Mouse (Mus musculus): ENCODE measurements around the gene Nes. TPM values are rescaled to one million over a fixed set of nuclear protein-coding genes. Genes with fewer than 3 reads are reported as not detected.

Nes gene
- polyA plus RNA-seq, 1 experiment: 26.4 TPM

DNA sequence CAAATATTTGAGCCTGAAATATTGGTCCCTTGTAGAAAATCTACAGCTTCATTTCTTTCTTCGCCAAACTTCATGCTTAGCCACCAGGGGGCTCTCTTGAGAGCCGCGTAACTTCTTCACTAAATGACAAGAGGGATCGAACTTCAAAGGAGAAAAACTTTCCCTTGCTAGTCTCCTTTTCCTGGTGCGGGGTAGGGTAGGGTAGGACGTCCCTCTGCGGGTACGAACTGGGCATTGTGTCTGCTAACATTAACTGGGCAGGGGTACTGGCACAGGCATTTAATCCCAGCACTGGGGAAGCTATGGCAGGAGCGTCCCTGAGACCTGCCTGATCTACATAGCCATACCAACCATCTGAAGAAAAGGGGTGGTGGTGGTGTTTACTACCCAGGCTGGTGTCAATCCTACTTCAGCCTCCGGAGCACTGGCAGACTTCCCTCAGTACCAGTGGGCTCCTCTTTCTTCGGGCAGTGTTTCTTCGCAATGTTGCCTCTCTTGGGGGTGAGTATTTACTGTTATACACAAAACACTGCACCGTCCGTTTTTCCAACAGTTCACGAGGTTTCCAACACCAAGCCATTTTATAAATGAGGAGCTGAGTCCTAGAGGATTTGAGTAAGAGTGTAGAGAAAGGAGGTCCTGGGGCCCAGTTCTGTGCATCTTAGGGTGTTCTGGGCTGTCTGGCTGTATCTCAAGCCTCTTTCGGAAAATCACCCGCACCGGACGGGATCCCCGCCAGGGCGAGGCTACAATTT is 517 bp upstream of the Nes start:
- peak; percentile 57 for DNase-seq
- TF ChIP-seq CTCF (IDR thresholded peaks at IDR 0.05; ENCODE audit: insufficient read depth, low read length) (peak; percentile 36; the same call in 1 of the 2 replicates), POLR2A (IDR thresholded peaks at IDR 0.05; ENCODE audit: borderline replicate concordance, extremely low read depth, low read depth, low read length) (no peak)
- peak overlapping the region; percentile 54 for H3K4me3 ChIP-seq (replicated peaks; ENCODE audit: extremely low read depth, low read depth, low read length)
- H3K4me1 ChIP-seq (ENCODE audit: control insufficient read depth, insufficient read depth, low read length): peaks cover 9% of the 10 kb centered on the region
- WGBS: 2% methylated on average over 21 of the region's 21 CpGs

DNA sequence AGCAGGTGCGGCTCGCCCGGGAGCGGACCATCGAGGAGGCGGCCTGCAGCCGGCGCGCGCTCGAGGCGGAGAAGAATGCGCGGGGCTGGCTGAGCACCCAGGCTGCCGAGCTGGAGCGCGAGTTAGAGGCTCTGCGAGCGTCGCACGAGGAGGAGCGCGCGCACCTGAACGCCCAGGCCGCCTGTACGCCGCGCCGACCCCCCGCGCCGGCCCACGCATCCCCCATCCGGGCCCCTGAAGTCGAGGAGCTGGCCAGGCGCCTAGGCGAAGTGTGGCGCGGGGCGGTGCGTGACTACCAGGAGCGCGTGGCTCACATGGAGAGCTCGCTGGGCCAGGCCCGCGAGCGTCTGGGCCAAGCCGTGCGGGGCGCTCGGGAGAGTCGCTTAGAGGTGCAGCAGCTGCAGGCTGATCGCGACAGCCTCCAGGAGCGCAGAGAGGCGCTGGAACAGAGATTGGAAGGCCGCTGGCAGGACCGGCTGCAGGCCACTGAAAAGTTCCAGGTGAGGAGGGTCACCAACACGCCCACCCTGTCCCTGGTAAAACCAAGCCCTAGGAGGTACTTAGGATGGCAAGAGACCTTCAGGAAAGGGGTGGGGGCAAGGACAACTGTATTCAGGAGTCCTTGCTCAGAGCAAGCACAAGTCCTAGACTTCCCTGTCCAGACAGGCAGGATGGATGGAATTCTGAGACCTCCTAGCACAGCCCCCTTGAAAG is 768 bp downstream of the Nes start:
- TF ChIP-seq CTCF (IDR thresholded peaks at IDR 0.05; ENCODE audit: insufficient read depth, low read length): no peak
- TF ChIP-seq POLR2A (IDR thresholded peaks at IDR 0.05; ENCODE audit: borderline replicate concordance, extremely low read depth, low read depth, low read length): no peak
- DNase-seq: no peak
- 2% methylated on average over 57 of the region's 60 CpGs for WGBS

DNA sequence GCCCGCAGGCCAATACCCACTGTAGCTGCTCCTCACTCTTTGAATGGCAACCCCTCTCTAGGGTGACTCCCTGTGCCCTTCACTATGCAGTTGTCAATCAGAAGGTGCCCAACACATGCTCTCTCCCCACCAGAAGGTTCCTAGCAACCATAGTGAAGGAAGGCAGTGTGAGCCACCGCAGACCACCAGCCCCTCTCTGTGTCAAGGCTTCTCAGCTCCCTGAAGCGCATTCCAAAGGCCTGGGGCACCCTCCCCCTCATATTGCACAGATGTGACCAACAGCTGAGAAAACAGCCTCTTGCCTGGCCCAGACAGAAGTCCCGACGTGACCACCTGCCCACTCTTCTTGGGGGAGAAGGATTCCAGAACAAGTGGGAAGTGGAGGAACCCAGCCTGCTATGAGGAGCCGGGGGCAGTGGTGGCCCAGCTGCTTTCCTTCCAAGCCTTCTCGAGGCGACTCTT is 1.4 kb downstream of the Nes start:
- DNase-seq: no peak
- TF ChIP-seq POLR2A (IDR thresholded peaks at IDR 0.05; ENCODE audit: borderline replicate concordance, extremely low read depth, low read depth, low read length): 0 out of 2 replicates have a peak, but pooled peaks have one; percentile 12
- TF ChIP-seq CTCF (IDR thresholded peaks at IDR 0.05; ENCODE audit: insufficient read depth, low read length): no peak
- Histone ChIP-seq H3K4me3 (replicated peaks; ENCODE audit: extremely low read depth, low read depth, low read length) (peak overlapping the region; percentile 74), H3K4me1 (ENCODE audit: control insufficient read depth, insufficient read depth, low read length) (peaks cover 9% of the 10 kb centered on the region)
- 29% methylated on average over 8 of the region's 8 CpGs for WGBS

More for the DNA sequence above, 768 bp downstream of the Nes start:
- Histone ChIP-seq H3K4me1 (ENCODE audit: control insufficient read depth, insufficient read depth, low read length) (peaks cover 9% of the 10 kb centered on the region), H3K4me3 (replicated peaks; ENCODE audit: extremely low read depth, low read depth, low read length) (peak overlapping the region; percentile 74)

DNA sequence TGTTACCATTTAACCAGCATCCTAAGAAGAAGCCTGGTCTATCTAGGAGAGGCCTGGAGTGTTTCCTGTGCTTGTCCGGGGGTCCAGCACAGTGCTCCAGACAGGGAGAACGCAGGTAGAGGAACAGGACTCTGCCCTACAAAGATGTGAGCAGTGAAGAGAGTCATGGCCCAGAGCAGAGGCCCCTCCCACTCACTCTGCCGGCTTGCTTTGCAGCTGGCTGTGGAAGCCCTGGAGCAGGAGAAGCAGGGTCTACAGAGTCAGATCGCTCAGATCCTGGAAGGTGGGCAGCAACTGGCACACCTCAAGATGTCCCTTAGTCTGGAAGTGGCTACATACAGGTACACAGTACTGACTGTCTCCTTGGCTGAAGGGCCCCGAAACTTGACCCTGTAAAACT is 1.9 kb downstream of the Nes start:
- no peak for DNase-seq
- Histone ChIP-seq H3K4me1 (ENCODE audit: control insufficient read depth, insufficient read depth, low read length) (peaks cover 9% of the 10 kb centered on the region), H3K4me3 (replicated peaks; ENCODE audit: extremely low read depth, low read depth, low read length) (peak overlapping the region; percentile 74)
- 35% methylated on average over 5 of the region's 5 CpGs for WGBS
- TF ChIP-seq POLR2A (IDR thresholded peaks at IDR 0.05; ENCODE audit: borderline replicate concordance, extremely low read depth, low read depth, low read length) (no peak), CTCF (IDR thresholded peaks at IDR 0.05; ENCODE audit: insufficient read depth, low read length) (no peak)

DNA sequence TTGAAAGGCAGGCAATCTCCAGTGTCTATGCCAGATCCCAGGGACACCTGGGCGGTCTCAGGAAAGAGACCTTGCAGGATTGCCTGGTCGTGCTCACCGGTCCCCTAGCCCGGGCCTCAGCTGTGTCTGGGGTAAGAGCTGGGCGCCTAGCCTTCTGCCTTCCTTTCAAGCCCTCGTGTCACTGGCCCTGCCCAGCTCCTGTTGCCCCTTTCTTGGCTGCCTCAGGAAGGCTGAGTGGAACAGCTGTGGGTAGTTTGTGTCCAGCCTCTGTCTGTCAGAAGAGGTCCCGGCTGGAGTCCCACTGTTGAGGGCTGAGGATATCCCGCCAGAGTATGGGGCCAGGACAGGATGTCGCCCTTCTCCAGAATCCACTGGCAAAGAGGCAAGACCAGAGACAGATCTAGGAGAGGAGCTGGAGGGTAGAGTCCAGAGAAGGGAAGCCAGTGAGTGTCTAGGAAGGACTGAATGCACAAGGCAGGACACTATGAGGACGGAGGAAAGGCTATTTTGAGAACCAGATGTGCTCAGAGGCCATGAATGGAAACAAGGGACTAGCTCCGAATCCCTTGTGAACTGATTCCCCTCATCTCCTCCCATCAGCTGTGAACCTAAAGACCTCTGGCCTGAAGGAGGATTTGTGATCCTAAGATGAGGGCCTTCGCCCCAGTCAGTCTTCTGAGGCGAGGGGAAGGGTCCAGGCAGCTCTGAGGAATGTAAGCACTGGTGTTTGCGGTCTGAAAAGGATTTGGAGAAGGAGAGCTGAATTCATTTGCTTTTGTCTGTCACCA is 2.9 kb downstream of the Nes start:
- peak overlapping the region; percentile 74 for H3K4me3 ChIP-seq (replicated peaks; ENCODE audit: extremely low read depth, low read depth, low read length)
- 51% methylated on average over 14 of the region's 14 CpGs for WGBS
- H3K4me1 ChIP-seq (ENCODE audit: control insufficient read depth, insufficient read depth, low read length): peaks cover 9% of the 10 kb centered on the region
- TF ChIP-seq POLR2A (IDR thresholded peaks at IDR 0.05; ENCODE audit: borderline replicate concordance, extremely low read depth, low read depth, low read length) (no peak), CTCF (IDR thresholded peaks at IDR 0.05; ENCODE audit: insufficient read depth, low read length) (no peak)
- no peak for DNase-seq

DNA sequence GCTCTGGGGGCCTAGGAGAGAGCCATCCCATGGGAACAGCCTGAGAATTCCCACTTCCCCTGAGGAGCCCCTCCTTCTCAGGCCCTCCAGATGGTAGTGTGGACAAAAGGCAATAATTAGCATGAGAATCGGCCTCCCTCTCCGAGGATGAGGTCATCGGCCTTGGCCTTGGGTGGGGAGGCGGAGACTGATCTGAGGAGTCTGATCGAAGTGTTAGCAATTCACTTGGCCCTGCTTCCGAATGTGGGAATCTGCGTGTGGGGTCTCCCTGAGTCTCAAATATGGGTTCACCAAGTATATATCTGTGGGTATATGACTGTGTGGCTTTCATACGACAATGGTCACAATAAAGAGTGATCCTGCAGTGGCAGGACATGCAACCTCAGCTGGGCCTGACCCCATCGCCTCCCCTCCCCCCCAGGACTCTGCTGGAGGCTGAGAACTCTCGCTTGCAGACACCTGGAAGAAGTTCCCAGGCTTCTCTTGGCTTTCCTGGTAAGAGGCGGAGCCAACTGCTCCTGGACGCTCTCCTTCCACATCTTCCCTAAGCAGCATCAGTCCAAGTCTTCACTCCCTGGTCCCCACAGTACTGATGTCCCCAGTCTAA is 3.6 kb downstream of the Nes start:
- no peak overlapping the region for H3K4me3 ChIP-seq (replicated peaks; ENCODE audit: extremely low read depth, low read depth, low read length)

DNA sequence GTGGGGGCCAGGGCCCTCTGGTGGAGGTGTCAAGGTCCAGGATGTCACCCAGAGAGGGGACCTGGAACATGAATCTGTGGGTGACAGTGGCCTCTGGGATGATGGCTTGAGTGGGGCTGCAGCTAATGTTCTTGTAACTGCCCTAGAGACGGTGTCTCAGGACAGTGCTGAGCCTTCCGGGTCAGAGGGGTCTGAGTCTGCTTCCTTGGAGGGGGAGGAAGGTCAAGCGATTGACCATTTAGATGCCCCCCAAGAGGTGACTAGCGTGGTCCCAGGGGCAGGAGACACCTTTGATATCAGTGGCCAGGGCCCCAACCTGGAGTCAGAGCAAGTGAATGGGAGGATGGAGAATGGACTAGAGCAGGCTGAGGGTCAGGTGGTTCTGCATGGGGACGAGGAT is 8.6 kb downstream of the Nes start:
- 85% methylated on average over 5 of the region's 5 CpGs for WGBS
- Histone ChIP-seq H3K4me1 (ENCODE audit: control insufficient read depth, insufficient read depth, low read length) (peaks cover 24% of the 10 kb centered on the region), H3K4me3 (replicated peaks; ENCODE audit: extremely low read depth, low read depth, low read length) (no peak overlapping the region)
- no peak for DNase-seq
- no peak for TF ChIP-seq POLR2A (IDR thresholded peaks at IDR 0.05; ENCODE audit: borderline replicate concordance, extremely low read depth, low read depth, low read length)
- no peak for TF ChIP-seq CTCF (IDR thresholded peaks at IDR 0.05; ENCODE audit: insufficient read depth, low read length)

More for the DNA sequence above, 3.6 kb downstream of the Nes start:
- TF ChIP-seq CTCF (IDR thresholded peaks at IDR 0.05; ENCODE audit: insufficient read depth, low read length): no peak
- TF ChIP-seq POLR2A (IDR thresholded peaks at IDR 0.05; ENCODE audit: borderline replicate concordance, extremely low read depth, low read depth, low read length): no peak
- peaks cover 9% of the 10 kb centered on the region for H3K4me1 ChIP-seq (ENCODE audit: control insufficient read depth, insufficient read depth, low read length)
- DNase-seq: no peak
- WGBS: 36% methylated on average over 12 of the region's 12 CpGs

DNA sequence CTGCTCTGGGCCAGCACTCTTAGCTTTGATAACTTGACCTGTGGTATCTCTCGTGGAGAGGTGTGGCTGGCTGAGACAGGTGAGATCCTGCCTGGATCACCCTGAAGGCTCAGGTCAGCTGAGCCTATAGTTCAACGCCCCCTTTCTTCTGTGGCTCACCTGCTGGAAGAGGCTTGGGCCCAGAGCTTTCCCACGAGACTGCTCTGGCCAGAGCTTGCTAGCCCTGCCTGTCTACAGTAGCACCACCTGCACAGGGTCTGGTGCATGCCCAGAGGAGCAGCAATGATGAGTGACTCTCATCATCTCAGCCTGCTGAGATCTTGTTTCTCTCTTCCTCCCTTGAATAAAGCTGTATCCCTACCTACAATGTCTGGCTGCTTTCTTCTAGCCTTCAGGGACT is 9.2 kb downstream of the Nes start:
- 73% methylated on average over 3 of the region's 3 CpGs for WGBS
- DNase-seq: no peak
- Histone ChIP-seq H3K4me3 (replicated peaks; ENCODE audit: extremely low read depth, low read depth, low read length) (no peak overlapping the region), H3K4me1 (ENCODE audit: control insufficient read depth, insufficient read depth, low read length) (peaks cover 24% of the 10 kb centered on the region)
- no peak for TF ChIP-seq CTCF (IDR thresholded peaks at IDR 0.05; ENCODE audit: insufficient read depth, low read length)
- no peak for TF ChIP-seq POLR2A (IDR thresholded peaks at IDR 0.05; ENCODE audit: borderline replicate concordance, extremely low read depth, low read depth, low read length)

DNA sequence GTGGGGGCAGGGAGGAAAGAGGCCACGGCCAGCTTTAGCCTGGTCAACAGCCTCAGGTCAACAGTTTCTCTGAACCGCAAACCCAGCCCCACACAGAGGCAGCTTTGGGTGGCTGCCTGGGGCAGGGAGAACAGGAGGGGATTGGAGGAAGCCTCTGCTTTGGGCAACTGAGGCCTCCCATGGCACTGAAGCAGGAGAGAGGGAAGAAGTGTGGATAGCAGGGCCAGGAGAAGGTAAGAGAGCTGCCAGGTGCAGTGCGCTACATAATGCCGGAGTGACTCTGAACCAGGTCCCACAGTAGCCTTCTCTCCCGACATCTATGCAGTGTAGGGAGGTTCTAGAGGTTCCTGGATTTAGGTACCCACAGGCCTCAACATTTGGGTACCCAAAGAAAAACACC is 9.8 kb downstream of the Nes start:
- Histone ChIP-seq H3K4me1 (ENCODE audit: control insufficient read depth, insufficient read depth, low read length) (peaks cover 30% of the 10 kb centered on the region), H3K4me3 (replicated peaks; ENCODE audit: extremely low read depth, low read depth, low read length) (no peak overlapping the region)
- TF ChIP-seq CTCF (IDR thresholded peaks at IDR 0.05; ENCODE audit: insufficient read depth, low read length) (no peak), POLR2A (IDR thresholded peaks at IDR 0.05; ENCODE audit: borderline replicate concordance, extremely low read depth, low read depth, low read length) (no peak)
- WGBS: 80% methylated on average over 5 of the region's 5 CpGs
- DNase-seq: no peak
